Mouse (Mus musculus) liver, embryonic 13.5 days (tissue): ENCODE results near the gene Gm7971. TPM values are rescaled to one million over a fixed set of nuclear protein-coding genes. Genes with fewer than 3 reads are reported as not detected.
"Not testable (repeated sequence)": the region's sequence is repeated elsewhere in the genome, so short reads cannot be mapped to it uniquely, and the experiment has no call there.

ENCODE experiments used
- ATAC-seq: fragments of 200-750 bp; cut with Nextera tagmentation; 2 replicates; pipeline ENCODE4 v1.8.0; 2017; ENCODE audit warnings: low read depth, mild to moderate bottlenecking, moderate number of reproducible peaks, moderate library complexity
- DNase-seq: peaks from one replicate; pipeline ENCODE4 v3.0.0; 2022
- H3K27ac ChIP-seq: fragments of 300-500 bp; sonication (generic); 2 replicates; pipeline ENCODE4 v1.5.1; 2015; ENCODE audit warnings: moderate library complexity, mild to moderate bottlenecking, inconsistent platforms
- H3K27me3 ChIP-seq: fragments of 300-500 bp; sonication (generic); 2 replicates; pipeline ENCODE4 v1.6.1; 2015; ENCODE audit warnings: mild to moderate bottlenecking, inconsistent platforms
- H3K36me3 ChIP-seq: fragments of 300-500 bp; sonication (generic); 2 replicates; pipeline ENCODE4 v1.6.1; 2015; ENCODE audit warnings: mild to moderate bottlenecking, inconsistent platforms
- H3K4me1 ChIP-seq: fragments of 300-500 bp; sonication (generic); replicated peaks from 2 replicates; pipeline ENCODE4 v1.6.1; 2015; ENCODE audit warnings: inconsistent platforms
- H3K4me2 ChIP-seq: fragments of 300-500 bp; sonication (generic); 2 replicates; pipeline ENCODE4 v1.6.1; 2015; ENCODE audit warnings: inconsistent platforms, mild to moderate bottlenecking, moderate library complexity
- H3K4me3 ChIP-seq: fragments of 300-500 bp; sonication (generic); replicated peaks from 2 replicates; pipeline ENCODE4 v1.5.1; 2015; ENCODE audit warnings: mild to moderate bottlenecking, inconsistent platforms
- H3K9ac ChIP-seq: fragments of 300-500 bp; sonication (generic); 2 replicates; pipeline ENCODE4 v1.6.1; 2015; ENCODE audit warnings: mild to moderate bottlenecking, inconsistent platforms
- H3K9me3 ChIP-seq: fragments of 300-500 bp; sonication (generic); replicated peaks from 2 replicates; pipeline ENCODE4 v1.6.1; 2016; ENCODE audit warnings: inconsistent platforms
- WGBS: fragments of 180-500 bp; shearing (Covaris S2); methylation state at CpG from one replicate; pipeline ENCODE4 v1.1.7; 2015; ENCODE audit not compliant: insufficient replicate concordance; 5-methylcytosine and 5-hydroxymethylcytosine counted together
- polyA plus RNA-seq: library from polyadenylated mRNA; unstranded; fragments of >200 nt; fragmentation: Nextera tagmentation; extraction: Ambion mirVana; gene quantifications from 2 replicates; pipeline ENCODE4 v1.2.1, GENCODE M21; 2015

Gene Gm7971
- polyA plus RNA-seq: not detected in 2 replicates

DNA sequence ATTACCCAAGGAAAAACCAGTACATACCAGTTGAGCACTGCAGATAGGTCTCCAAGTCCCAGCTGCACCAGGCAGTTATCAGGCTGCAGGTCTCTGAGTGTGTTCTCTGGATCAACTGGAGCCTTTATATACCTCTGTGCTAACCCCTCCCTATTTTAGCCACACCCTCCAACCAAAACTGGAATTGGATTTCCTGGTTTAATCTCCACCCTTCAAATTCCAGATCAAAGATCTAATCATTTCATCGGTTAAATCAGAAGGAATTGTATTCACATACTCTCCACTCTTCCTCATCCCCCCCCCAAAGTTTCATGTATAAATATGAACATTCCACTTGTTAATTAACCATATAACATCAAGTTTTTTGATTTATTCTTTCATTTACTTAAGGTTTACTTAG lies at the start of gene Gm7971:
Gene Gm7971, minus strand, starts transcription at position 101 of the 400 bp plus-strand sequence.
- not testable (repeated sequence) for H3K4me1 ChIP-seq, H3K4me3 ChIP-seq, H3K9ac ChIP-seq, ATAC-seq, H3K4me2 ChIP-seq, H3K27ac ChIP-seq, DNase-seq, H3K9me3 ChIP-seq, H3K36me3 ChIP-seq, H3K27me3 ChIP-seq
- no CpG with 5 or more reads among the region's 1 CpGs for WGBS

Other genes starting within 250 kb of the Gm7971 start
- gene D5Ertd577e, start 138.1 kb downstream of the Gm7971 start, polyA plus RNA-seq: not detected in 2 replicates
- not detected in 2 replicates for gene Gm3286, start 84.1 kb downstream of the Gm7971 start, polyA plus RNA-seq
- not detected in 2 replicates for gene Gm7978, start 141.3 kb upstream of the Gm7971 start, polyA plus RNA-seq
- gene Gm7982, start 147.1 kb upstream of the Gm7971 start, polyA plus RNA-seq: not detected in 2 replicates
- gene E330014E10Rik, start 181.1 kb upstream of the Gm7971 start, polyA plus RNA-seq: not detected in 2 replicates